Mouse (Mus musculus): ENCODE data around the gene Adamts20.
"Not testable (repeated sequence)": the region's sequence is repeated elsewhere in the genome, so short reads cannot be mapped to it uniquely, and the experiment has no call there.

Adamts20 gene

GRCm38 (mm10) chr15:94465318-94465717 is at the start of gene Adamts20:
Gene Adamts20 (minus strand): TSS chr15:94465418.
- no peak for DNase-seq

- no peak for DNase-seq
Observed at GRCm38 (mm10) chr15:94503451-94504215, 38.4 kb upstream of the Adamts20 start.

GRCm38 (mm10) chr15:94499260-94499659 is 34.0 kb upstream of the Adamts20 start:
- DNase-seq, result no peak

GRCm38 (mm10) chr15:94495936-94496335 is 30.7 kb upstream of the Adamts20 start:
- DNase-seq, result no peak

- DNase-seq, result no peak
Observed at GRCm38 (mm10) chr15:94494445-94494844, 29.2 kb upstream of the Adamts20 start.

GRCm38 (mm10) chr15:94489433-94489832 is 24.2 kb upstream of the Adamts20 start:
- no peak for DNase-seq

- not testable (repeated sequence) for DNase-seq
Observed at GRCm38 (mm10) chr15:94488028-94488427, 22.8 kb upstream of the Adamts20 start.

- no peak for DNase-seq
Observed at GRCm38 (mm10) chr15:94482555-94482954, 17.3 kb upstream of the Adamts20 start.

- no peak for DNase-seq
Observed at GRCm38 (mm10) chr15:94480792-94481191, 15.6 kb upstream of the Adamts20 start.

- DNase-seq, result no peak
Observed at GRCm38 (mm10) chr15:94480248-94480647, 15.0 kb upstream of the Adamts20 start.

GRCm38 (mm10) chr15:94479513-94480136 is 14.4 kb upstream of the Adamts20 start:
- no peak for DNase-seq

- no peak for DNase-seq
Observed at GRCm38 (mm10) chr15:94478706-94479105, 13.5 kb upstream of the Adamts20 start.

GRCm38 (mm10) chr15:94477287-94477686 is 12.1 kb upstream of the Adamts20 start:
- no peak for DNase-seq

GRCm38 (mm10) chr15:94475975-94476374 is 10.8 kb upstream of the Adamts20 start:
- no peak for DNase-seq

GRCm38 (mm10) chr15:94470361-94470760 is 5.1 kb upstream of the Adamts20 start:
- no peak for DNase-seq

GRCm38 (mm10) chr15:94464881-94465280 is 337 bp downstream of the Adamts20 start:
- no peak for DNase-seq

- no peak for DNase-seq
Observed at GRCm38 (mm10) chr15:94463251-94463650, 2.0 kb downstream of the Adamts20 start.

- no peak for DNase-seq
Observed at GRCm38 (mm10) chr15:94462206-94462605, 3.0 kb downstream of the Adamts20 start.

- DNase-seq, result no peak
Observed at GRCm38 (mm10) chr15:94461166-94461565, 4.1 kb downstream of the Adamts20 start.

GRCm38 (mm10) chr15:94457636-94458390 is 7.4 kb downstream of the Adamts20 start:
- DNase-seq, result no peak

GRCm38 (mm10) chr15:94452848-94453247 is 12.4 kb downstream of the Adamts20 start:
- no peak for DNase-seq

- no peak for DNase-seq
Observed at GRCm38 (mm10) chr15:94451600-94451999, 13.6 kb downstream of the Adamts20 start.

GRCm38 (mm10) chr15:94444437-94445136 is 20.6 kb downstream of the Adamts20 start:
- DNase-seq, result no peak
